Mouse (Mus musculus) ES-Bruce4 (cell line): ENCODE measurements around the gene Myh9.

Experiments
- CTCF ChIP-seq: IDR thresholded peaks from one replicate; pipeline ENCODE4 v1.8.1; 2011; ENCODE audit warnings: low read depth, low read length
- EP300 ChIP-seq: IDR thresholded peaks from 2 replicates; pipeline ENCODE4 v1.6.1; 2011; ENCODE audit warnings: low read depth, low read length; ENCODE audit not compliant: insufficient read depth
- POLR2A ChIP-seq: IDR thresholded peaks from one replicate; pipeline ENCODE4 v1.8.1; 2011; ENCODE audit warnings: low read length; ENCODE audit not compliant: insufficient read depth

DNA sequence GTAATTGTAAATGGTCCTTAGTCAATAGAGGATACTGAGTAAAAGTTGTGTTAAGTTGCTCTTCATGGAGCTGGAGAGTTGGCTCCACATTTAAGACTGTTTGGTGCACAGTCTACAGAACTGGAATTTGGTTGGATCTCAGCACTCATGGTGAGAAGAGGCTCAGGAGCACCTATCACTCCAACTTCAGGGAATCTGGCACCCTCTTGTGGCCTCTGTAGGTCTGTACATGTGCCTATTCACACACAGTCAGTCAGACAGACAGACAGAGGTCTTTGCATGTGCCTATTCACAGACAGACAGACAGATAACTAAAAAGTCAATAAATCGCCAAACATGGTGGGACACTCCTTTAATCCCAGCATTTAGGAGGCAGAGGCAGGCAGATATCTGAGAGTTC lies 91.5 kb downstream of the Myh9 start:
- no peak for TF ChIP-seq POLR2A
- TF ChIP-seq CTCF = peak; percentile 69
- no peak for TF ChIP-seq EP300
